Mouse (Mus musculus) C2C12 (cell line): ENCODE results near the gene Nbeal2. TPM values are rescaled to one million over a fixed set of nuclear protein-coding genes. Genes with fewer than 3 reads are reported as not detected.
A peak's percentile ranks its signal among the peaks of the same experiment; 100 is the strongest.
"Not testable (repeated sequence)": the region's sequence is repeated elsewhere in the genome, so short reads cannot be mapped to it uniquely, and the experiment has no call there.

Experiments
- H3K27me3 ChIP-seq: one replicate; pipeline ENCODE4 v1.6.1; 2011; ENCODE audit not compliant: control insufficient read depth, insufficient read depth, insufficient read length
- H3K36me3 ChIP-seq: one replicate; pipeline ENCODE4 v1.6.1; 2011; ENCODE audit not compliant: control insufficient read depth, insufficient read depth
- H3K4me3 ChIP-seq: one replicate; pipeline ENCODE4 v1.5.1; 2011; ENCODE audit warnings: mild to moderate bottlenecking, control low read depth; ENCODE audit not compliant: poor library complexity, insufficient read depth, severe bottlenecking
- H3K79me2 ChIP-seq: one replicate; pipeline ENCODE4 v1.6.1; 2011; ENCODE audit not compliant: control insufficient read depth, insufficient read depth
- H3K79me3 ChIP-seq: one replicate; pipeline ENCODE4 v1.6.1; 2011; ENCODE audit warnings: low read depth, control low read depth
- H3ac ChIP-seq: one replicate; pipeline ENCODE3; 2011; ENCODE audit warnings: low read depth; ENCODE audit not compliant: control insufficient read depth, insufficient read length
- CEBPB ChIP-seq: IDR thresholded peaks from one replicate; pipeline ENCODE4 v1.6.1; 2011; ENCODE audit warnings: low read depth, mild to moderate bottlenecking, control low read depth, moderate library complexity
- CTCF ChIP-seq: IDR thresholded peaks from one replicate; pipeline ENCODE4 v1.5.1; 2011; ENCODE audit not compliant: control insufficient read depth, insufficient read depth, insufficient read length
- FOSL1 ChIP-seq: IDR thresholded peaks from one replicate; pipeline ENCODE4 v1.8.0; 2011; ENCODE audit warnings: mild to moderate bottlenecking, low read length; ENCODE audit not compliant: poor library complexity, insufficient read depth, severe bottlenecking
- MAX ChIP-seq: IDR thresholded peaks from one replicate; pipeline ENCODE4 v1.6.1; 2011; ENCODE audit warnings: mild to moderate bottlenecking, control low read depth
- MYOD1 ChIP-seq: IDR thresholded peaks from one replicate; pipeline ENCODE4 v1.6.1; 2011; ENCODE audit warnings: low read depth; ENCODE audit not compliant: control insufficient read depth, insufficient read length
- MYOG ChIP-seq: IDR thresholded peaks from one replicate; pipeline ENCODE4 v1.6.1; 2011; ENCODE audit not compliant: control insufficient read depth, insufficient read length; ENCODE audit errors: extremely low read depth
- USF1 ChIP-seq: IDR thresholded peaks from one replicate; pipeline ENCODE4 v1.6.1; 2011; ENCODE audit warnings: low read depth, mild to moderate bottlenecking, control low read depth, moderate library complexity
- polyA plus RNA-seq: library from polyadenylated mRNA; unstranded; fragments of >200 nt; fragmentation: generic; extraction: Trizol; gene quantifications from one replicate; pipeline ENCODE4 v1.2.1, GENCODE M21; 2012; ENCODE audit warnings: missing spikeins

Nbeal2 gene
- polyA plus RNA-seq, 1 experiment: 3.3 TPM

GRCm38 (mm10) chr9:110685591-110685990 is 31.6 kb upstream of the Nbeal2 start:
- TF ChIP-seq MAX: no peak
- no peak for TF ChIP-seq CTCF
- TF ChIP-seq MYOD1: no peak
- no peak for TF ChIP-seq USF1
- TF ChIP-seq CEBPB: no peak
- no peak for TF ChIP-seq FOSL1
- TF ChIP-seq MYOG: no peak
- no peak overlapping the region for H3K4me3 ChIP-seq
- peaks cover 76% of the 10 kb centered on the region for H3K79me2 ChIP-seq
- H3ac ChIP-seq: peak overlapping the region; percentile 16
- H3K36me3 ChIP-seq: no peaks in the 10 kb centered on the region
- peaks cover 19% of the 10 kb centered on the region for H3K79me3 ChIP-seq
- H3K27me3 ChIP-seq: no peaks in the 10 kb centered on the region

GRCm38 (mm10) chr9:110685187-110685586 is 31.2 kb upstream of the Nbeal2 start:
- TF ChIP-seq CTCF (no peak), CEBPB (peak; percentile 9), MYOD1 (peak; percentile 55)
- no peaks in the 10 kb centered on the region for H3K36me3 ChIP-seq
- peaks cover 72% of the 10 kb centered on the region for H3K79me2 ChIP-seq

GRCm38 (mm10) chr9:110684100-110684831 is 30.3 kb upstream of the Nbeal2 start:
- H3K36me3 ChIP-seq: no peaks in the 10 kb centered on the region
- no peaks in the 10 kb centered on the region for H3K27me3 ChIP-seq
- TF ChIP-seq FOSL1: no peak
- TF ChIP-seq CTCF: no peak
- TF ChIP-seq MAX: peak; percentile 13
- TF ChIP-seq MYOD1: no peak
- no peak for TF ChIP-seq MYOG
- no peak for TF ChIP-seq USF1
- TF ChIP-seq CEBPB: no peak
- H3K4me3 ChIP-seq: no peak overlapping the region
- peaks cover 73% of the 10 kb centered on the region for H3K79me2 ChIP-seq
- peak overlapping the region; percentile 28 for H3ac ChIP-seq
- H3K79me3 ChIP-seq: peaks cover 25% of the 10 kb centered on the region

More at GRCm38 (mm10) chr9:110685187-110685586, 31.2 kb upstream of the Nbeal2 start:
- Histone ChIP-seq H3K79me3 (peaks cover 19% of the 10 kb centered on the region), H3K4me3 (no peak overlapping the region), H3K27me3 (no peaks in the 10 kb centered on the region), H3ac (peak overlapping the region; percentile 16)

GRCm38 (mm10) chr9:110683574-110684099 is 29.7 kb upstream of the Nbeal2 start:
- Histone ChIP-seq H3K4me3 (no peak overlapping the region), H3K79me2 (peaks cover 75% of the 10 kb centered on the region), H3K79me3 (peaks cover 29% of the 10 kb centered on the region), H3ac (no peak overlapping the region), H3K27me3 (no peaks in the 10 kb centered on the region), H3K36me3 (no peaks in the 10 kb centered on the region)
- TF ChIP-seq FOSL1 (no peak), CEBPB (no peak), MAX (no peak), USF1 (no peak), MYOD1 (no peak), MYOG (no peak), CTCF (no peak)

GRCm38 (mm10) chr9:110682697-110683096 is 28.7 kb upstream of the Nbeal2 start:
- Histone ChIP-seq H3K79me2 (peaks cover 78% of the 10 kb centered on the region), H3K79me3 (peaks cover 36% of the 10 kb centered on the region)
- H3ac ChIP-seq, H3K27me3 ChIP-seq, H3K4me3 ChIP-seq, H3K36me3 ChIP-seq: not testable (repeated sequence)

GRCm38 (mm10) chr9:110682255-110682654 is 28.3 kb upstream of the Nbeal2 start:
- H3K36me3 ChIP-seq: no peaks in the 10 kb centered on the region
- no peak for TF ChIP-seq MYOD1
- no peak for TF ChIP-seq MAX
- TF ChIP-seq CTCF: no peak
- TF ChIP-seq USF1: no peak
- TF ChIP-seq MYOG: no peak
- no peak for TF ChIP-seq FOSL1
- TF ChIP-seq CEBPB: no peak
- no peaks in the 10 kb centered on the region for H3K27me3 ChIP-seq
- peaks cover 36% of the 10 kb centered on the region for H3K79me3 ChIP-seq
- H3K79me2 ChIP-seq: peaks cover 78% of the 10 kb centered on the region
- no peak overlapping the region for H3K4me3 ChIP-seq
- no peak overlapping the region for H3ac ChIP-seq
